ENCODE assay signal across 9 mouse cellular contexts in the genomic region with DNA sequence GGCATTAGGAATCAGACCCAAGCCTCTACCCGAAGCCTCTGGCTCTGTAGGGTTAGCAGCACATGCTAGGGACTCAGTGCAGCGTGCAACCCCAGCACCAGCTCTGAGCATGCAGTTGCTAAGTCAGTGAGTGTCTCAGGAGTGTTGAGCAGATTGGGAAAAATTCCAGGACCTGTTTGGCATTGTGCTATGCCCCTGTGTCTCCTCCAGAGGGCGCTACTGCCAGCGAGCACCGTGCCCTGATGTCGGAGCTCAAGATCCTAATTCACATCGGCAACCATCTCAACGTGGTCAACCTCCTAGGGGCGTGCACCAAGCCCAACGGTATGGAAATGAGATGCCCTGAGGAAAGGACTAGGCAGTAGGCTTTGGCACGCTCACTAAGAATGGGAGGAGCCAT. TPM values are rescaled to one million over a fixed set of nuclear protein-coding genes. Genes with fewer than 3 reads are reported as not detected.
DNase-seq lines count a peak whose midpoint lies in the region; ATAC-seq and TF ChIP-seq lines count a peak whose summit lies in the region.
"Had no signal": no experiment of that assay in that cellular context is flagged by ENCODE, and none has a peak within 500 bp of the region (broad histone marks: within the 10 kb centered on the region; RNA-seq: fewer than 3 reads in every experiment).

No protein-coding gene starts in this region.

- no peak overlapping the region for H3K27ac ChIP-seq in heart, embryonic 10.5 days
- no peak overlapping the region for H3K27ac ChIP-seq in ES-Bruce4 (ENCODE audit: insufficient read depth, low read length)
- H3K27ac ChIP-seq in embryonic facial prominence, embryonic 12.5 days, result no peak overlapping the region
- no peak overlapping the region for H3K27ac ChIP-seq in liver, embryonic 11.5 days (ENCODE audit: low read depth, low read length)

- no peaks in the 10 kb centered on the region for H3K9me3 ChIP-seq in heart, embryonic 10.5 days
- no peaks in the 10 kb centered on the region for H3K9me3 ChIP-seq in ES-Bruce4 (replicated peaks; ENCODE audit: control insufficient read depth, insufficient read depth, low read length, poor library complexity, severe bottlenecking)
- H3K9me3 ChIP-seq in embryonic facial prominence, embryonic 12.5 days, result no peaks in the 10 kb centered on the region
- no peaks in the 10 kb centered on the region for H3K9me3 ChIP-seq in liver, embryonic 11.5 days (ENCODE audit: control insufficient read depth, low read length)

- no peak for ATAC-seq in embryonic facial prominence, embryonic 12.5 days (ENCODE audit: insufficient number of reproducible peaks, insufficient read depth, low FRiP score, low TSS enrichment)
- peak; percentile 19; the same call in 1 of the 2 replicates for ATAC-seq in liver, embryonic 11.5 days (replicated peaks; ENCODE audit: low FRiP score)

- no peak for TF ChIP-seq POLR2A in ES-Bruce4 (IDR thresholded peaks at IDR 0.05; ENCODE audit: insufficient read depth, low read length)

- TF ChIP-seq EP300 in ES-Bruce4 (IDR thresholded peaks at IDR 0.05; ENCODE audit: insufficient read depth, low read depth, low read length), result no peak

- no peak overlapping the region for H3K9ac ChIP-seq in ES-Bruce4 (ENCODE audit: low read depth, poor library complexity, severe bottlenecking)
- H3K9ac ChIP-seq in embryonic facial prominence, embryonic 12.5 days, result no peak overlapping the region
- H3K9ac ChIP-seq in liver, embryonic 11.5 days (ENCODE audit: low read depth, low read length), result no peak overlapping the region

- H3K4me1 ChIP-seq in heart, embryonic 10.5 days, result peaks cover 32% of the 10 kb centered on the region
- H3K4me1 ChIP-seq in ES-Bruce4 (ENCODE audit: control insufficient read depth, insufficient read depth, low read length), result no peaks in the 10 kb centered on the region
- peaks cover 3% of the 10 kb centered on the region for H3K4me1 ChIP-seq in embryonic facial prominence, embryonic 12.5 days
- H3K4me1 ChIP-seq in liver, embryonic 11.5 days (replicated peaks; ENCODE audit: control insufficient read depth, insufficient read depth, low read length), result peaks cover 5% of the 10 kb centered on the region; the same call in 1 of the 2 replicates

- peaks cover 77% of the 10 kb centered on the region for H3K27me3 ChIP-seq in heart, embryonic 10.5 days (ENCODE audit: insufficient read depth, poor library complexity, severe bottlenecking)
- H3K27me3 ChIP-seq in ES-Bruce4 (ENCODE audit: control insufficient read depth, insufficient read depth, low read length, poor library complexity, severe bottlenecking), result no peaks in the 10 kb centered on the region
- peaks cover 57% of the 10 kb centered on the region for H3K27me3 ChIP-seq in embryonic facial prominence, embryonic 12.5 days
- peaks cover 38% of the 10 kb centered on the region for H3K27me3 ChIP-seq in liver, embryonic 11.5 days (replicated peaks; ENCODE audit: control insufficient read depth, insufficient read depth, low read length)

- peak overlapping the region; percentile 17; the same call in 1 of the 2 replicates for H3K4me3 ChIP-seq in heart, embryonic 10.5 days
- peak overlapping the region; percentile 60 for H3K4me3 ChIP-seq in ES-Bruce4 (ENCODE audit: low read depth, low read length)
- H3K4me3 ChIP-seq in embryonic facial prominence, embryonic 12.5 days, result no peak overlapping the region
- no peak overlapping the region for H3K4me3 ChIP-seq in liver, embryonic 11.5 days (ENCODE audit: low read depth, low read length)

- peak; percentile 99 for TF ChIP-seq CTCF in ES-Bruce4 (IDR thresholded peaks at IDR 0.05; ENCODE audit: low read depth, low read length)

- H3K4me2 ChIP-seq in embryonic facial prominence, embryonic 12.5 days (replicated peaks), result peak overlapping the region; percentile 20
- H3K4me2 ChIP-seq in liver, embryonic 11.5 days, result 0 out of 2 replicates have a peak overlapping the region, but pooled peaks have one; percentile 4

- 9% methylated on average over 11 of the region's 11 CpGs for WGBS in heart, embryonic 10.5 days
- 4% methylated on average over 11 of the region's 11 CpGs for WGBS in embryonic facial prominence, embryonic 12.5 days
- WGBS in liver, embryonic 11.5 days, result 20% methylated on average over 11 of the region's 11 CpGs

- peaks cover 4% of the 10 kb centered on the region; the same call in 1 of the 2 replicates for H3K36me3 ChIP-seq in heart, embryonic 10.5 days
- no peaks in the 10 kb centered on the region for H3K36me3 ChIP-seq in ES-Bruce4 (ENCODE audit: control insufficient read depth, insufficient read depth, low read length, poor library complexity, severe bottlenecking)
- no peaks in the 10 kb centered on the region for H3K36me3 ChIP-seq in embryonic facial prominence, embryonic 12.5 days
- H3K36me3 ChIP-seq in liver, embryonic 11.5 days (ENCODE audit: control insufficient read depth, insufficient read depth, low read length), result no peaks in the 10 kb centered on the region

- DNase-seq in heart, embryonic 10.5 days (ENCODE audit: low spot score), result no peak
- no peak for DNase-seq in heart, adult 8-10 months (ENCODE audit: low spot score)
- no peak for DNase-seq in liver, embryonic 11.5 days (ENCODE audit: low spot score)
- no peak for DNase-seq in frontal cortex, postnatal 14 days (ENCODE audit: low spot score in 2 of 2)
- no peak for DNase-seq in urinary bladder, adult 2 months (ENCODE audit: low spot score)
- DNase-seq in MN1 (ENCODE audit: low spot score), result no peak

RNA-seq across cellular contexts. Expression of a gene that starts 27.0 kb away (rescaled TPM):
- 0.30 and 1.3 TPM in 2 replicates for polyA plus RNA-seq in heart, embryonic 10.5 days (2016; fragmentation: Nextera tagmentation; extraction: Ambion mirVana)
- 1 to 10 TPM in 2 of 4 experiments, under 1 TPM in 1, not detected in 1; 0.72 to 2.7 (median 1.4) TPM for total RNA-seq in heart, adult 8-10 months (2022)
- polyA plus RNA-seq in ES-Bruce4 (2011; ENCODE audit: insufficient read depth, insufficient read length, low read depth, missing spikeins), result not detected in 2 replicates
- polyA plus RNA-seq in embryonic facial prominence, embryonic 12.5 days (2016; fragmentation: Nextera tagmentation; extraction: Ambion mirVana), result not detected in 2 replicates
- not detected in 2 replicates for polyA plus RNA-seq in liver, embryonic 11.5 days (2014; fragmentation: Nextera tagmentation; extraction: Ambion mirVana)
- 0.19 and 0.26 TPM in 2 replicates for polyA plus RNA-seq in urinary bladder, adult 2 months (2012; rRNA removed)
- total RNA-seq: hematopoietic stem cell, adult 5-6 weeks had no signal

RNA-seq across cellular contexts. Expression of a gene that starts 27.4 kb away (rescaled TPM):
- polyA plus RNA-seq in heart, embryonic 10.5 days (2016; fragmentation: Nextera tagmentation; extraction: Ambion mirVana), result 7.3 and 8.2 TPM in 2 replicates
- total RNA-seq in heart, adult 8-10 months (2022), result 10 to 100 TPM; 11.8 to 12.4 (median 12.2) TPM
- 2.8 and 3.0 TPM in 2 replicates for polyA plus RNA-seq in ES-Bruce4 (2011; ENCODE audit: insufficient read depth, insufficient read length, low read depth, missing spikeins)
- polyA plus RNA-seq in embryonic facial prominence, embryonic 12.5 days (2016; fragmentation: Nextera tagmentation; extraction: Ambion mirVana), result 5.1 and 5.4 TPM in 2 replicates
- polyA plus RNA-seq in liver, embryonic 11.5 days (2014; fragmentation: Nextera tagmentation; extraction: Ambion mirVana), result 9.2 and 9.9 TPM in 2 replicates
- 4.2 and 6.3 TPM in 2 replicates for polyA plus RNA-seq in urinary bladder, adult 2 months (2012; rRNA removed)
- total RNA-seq: hematopoietic stem cell, adult 5-6 weeks had no signal

Comparison
In these comparisons a context has a peak if more than half of its experiments do, and no peak if none do; other contexts are left out.
1. H3K4me3 ChIP-seq: peak in heart, embryonic 10.5 days (single experiment) and ES-Bruce4 (single experiment); none in embryonic facial prominence, embryonic 12.5 days (single experiment) and liver, embryonic 11.5 days (single experiment).